Mouse (Mus musculus): ENCODE measurements at regions not wholly inside any gene's neighbourhood (a gene's known extent, or its start where the extent isn't known, plus 50 kb on each side); places are given as distances from the start of the nearest gene placed in this dataset.

DNA sequence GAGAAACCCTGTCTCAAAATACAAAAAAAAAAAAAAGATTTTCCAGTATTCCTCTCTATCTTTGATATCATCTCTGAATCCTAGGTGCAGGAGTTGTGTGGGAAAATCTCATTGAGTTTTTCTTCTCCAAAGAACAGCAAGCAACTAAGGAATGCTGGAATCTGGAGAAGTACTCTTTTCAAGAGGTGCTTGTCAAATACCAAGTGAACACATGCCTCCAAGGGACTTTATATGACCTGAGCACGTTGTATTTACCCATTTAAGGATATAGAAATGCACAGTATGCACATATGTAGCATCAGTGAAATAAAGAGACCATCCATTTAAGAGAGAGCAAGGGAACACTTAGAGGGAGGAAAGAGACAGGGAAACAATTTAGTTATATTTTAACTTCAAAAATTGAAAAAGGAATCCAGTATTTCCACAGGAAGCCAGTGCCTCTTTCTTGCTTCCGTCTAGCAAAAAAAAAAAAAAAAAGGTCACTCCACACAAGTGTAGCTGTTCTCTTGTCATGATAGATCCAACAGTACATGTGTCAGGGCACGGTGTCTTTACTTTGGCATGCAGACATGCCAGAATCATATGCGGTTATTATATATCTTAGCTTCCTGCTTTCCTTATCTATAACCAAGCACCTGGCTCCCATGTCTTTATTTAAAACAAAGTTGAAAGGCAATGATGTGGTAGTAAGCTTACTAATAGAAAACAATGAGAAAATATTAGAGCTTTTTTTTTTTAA, 212.1 kb upstream of the Etaa1 start:
- DNase-seq (ENCODE audit: low spot score in 2 of 2) = no peak

GRCm38 (mm10) chr11:18164025-18164423, 210.3 kb upstream of the Etaa1 start:
- DNase-seq (ENCODE audit: low spot score in 2 of 2) = no peak

- DNase-seq (ENCODE audit: low spot score in 2 of 2) = no peak
Measured at GRCm38 (mm10) chr11:18163156-18164024, 209.7 kb upstream of the Etaa1 start.

DNA sequence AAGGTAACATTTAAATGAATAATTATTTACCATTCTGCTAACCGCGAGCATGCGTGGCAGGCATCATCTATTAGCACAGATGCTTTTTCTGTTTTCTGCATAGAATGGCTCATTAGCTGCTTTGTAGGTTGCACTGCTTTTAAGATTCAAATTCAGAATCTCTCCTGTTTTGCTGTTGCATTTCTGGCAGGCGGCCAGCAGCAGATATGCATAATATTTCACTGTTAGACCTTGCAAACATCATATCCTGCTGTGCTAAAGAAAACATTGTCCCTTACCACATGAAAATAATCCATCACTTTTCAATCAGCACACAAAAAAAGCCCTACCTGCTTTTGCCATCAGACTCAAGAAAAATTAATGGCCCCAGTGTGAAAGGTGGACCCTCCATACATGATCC, 202.8 kb upstream of the Etaa1 start:
- DNase-seq (ENCODE audit: low spot score in 2 of 2) = no peak

DNA sequence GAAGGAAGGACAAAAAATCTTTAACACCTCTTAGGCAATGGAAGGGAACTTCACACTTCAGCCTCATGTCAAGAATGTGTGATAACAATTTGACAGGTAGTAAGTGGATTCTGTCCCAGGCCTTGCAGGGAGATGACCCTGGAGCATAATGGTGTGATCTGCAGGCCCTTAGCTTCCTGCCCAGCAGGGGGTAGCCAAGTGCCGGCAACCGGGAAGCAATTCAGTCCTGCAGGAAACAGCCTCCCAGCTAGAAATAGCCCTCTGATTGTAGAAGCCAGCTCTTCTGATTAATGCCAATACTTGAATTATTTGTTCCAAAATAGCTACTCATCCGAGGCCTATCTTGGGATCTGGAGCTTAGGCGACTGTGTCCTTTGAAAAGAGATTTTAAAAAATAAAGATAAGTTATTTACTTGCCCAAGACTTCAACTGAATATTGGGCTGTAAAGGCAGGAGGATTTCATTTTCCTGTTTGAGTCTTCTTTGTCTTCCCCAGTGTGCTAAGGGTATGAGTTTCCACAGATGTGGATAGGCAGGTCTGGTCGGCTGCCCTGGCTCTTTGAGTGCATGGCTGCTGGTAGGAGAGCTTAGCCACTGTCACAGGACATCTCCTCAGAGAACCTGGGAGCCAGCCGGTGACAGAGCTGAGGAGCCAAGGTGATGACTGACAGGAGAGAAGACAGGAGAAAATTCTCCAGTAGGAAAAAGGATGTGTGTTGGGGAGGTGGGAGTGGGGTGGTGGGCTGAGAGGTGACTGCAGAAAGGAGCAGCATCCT, 198.3 kb upstream of the Etaa1 start:
- peak; percentile 14 to 58 for DNase-seq (ENCODE audit: low spot score in 2 of 2)

DNA sequence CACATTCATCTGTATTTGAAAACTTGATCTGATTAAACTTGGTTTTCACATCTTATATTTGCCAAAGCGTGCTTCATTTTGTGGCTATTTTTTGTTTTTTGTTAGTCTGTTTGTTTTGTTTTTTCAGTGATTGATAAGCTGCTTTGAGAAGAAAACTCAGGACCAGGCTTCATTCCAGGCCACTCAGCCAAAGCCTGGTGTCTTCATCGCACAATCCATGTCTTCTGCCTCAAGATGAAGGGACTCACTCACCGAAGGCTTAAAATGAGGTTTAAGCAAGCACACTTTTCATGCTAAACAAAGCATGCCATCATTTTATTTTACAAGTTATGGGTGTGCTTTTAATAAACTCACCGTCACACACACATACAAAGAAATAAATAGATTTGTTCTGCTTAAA, 197.7 kb upstream of the Etaa1 start:
- DNase-seq (ENCODE audit: low spot score in 2 of 2) = no peak

- no peak for DNase-seq (ENCODE audit: low spot score in 2 of 2)
Measured at GRCm38 (mm10) chr11:18127488-18127887, 173.8 kb upstream of the Etaa1 start.

DNA sequence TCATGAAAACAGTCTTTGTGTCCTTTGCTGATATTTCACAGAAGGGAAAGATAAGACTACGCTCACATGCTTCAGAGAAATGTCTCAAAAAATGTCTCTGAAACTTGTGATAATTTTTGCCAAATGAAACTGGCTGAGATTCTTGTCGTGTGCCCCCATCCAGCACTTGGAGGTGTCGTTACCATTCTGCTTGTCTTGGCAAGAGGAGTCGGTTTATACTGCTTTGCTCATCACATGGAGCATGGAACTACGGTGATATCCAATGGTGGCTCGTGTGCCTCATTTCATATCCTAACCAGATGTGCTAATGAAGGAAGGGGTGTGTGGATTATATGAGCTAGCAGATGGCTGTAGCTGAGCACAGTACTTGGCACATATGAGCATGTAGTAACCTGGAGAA, 169.4 kb upstream of the Etaa1 start:
- DNase-seq (ENCODE audit: low spot score in 2 of 2) = no peak

DNA sequence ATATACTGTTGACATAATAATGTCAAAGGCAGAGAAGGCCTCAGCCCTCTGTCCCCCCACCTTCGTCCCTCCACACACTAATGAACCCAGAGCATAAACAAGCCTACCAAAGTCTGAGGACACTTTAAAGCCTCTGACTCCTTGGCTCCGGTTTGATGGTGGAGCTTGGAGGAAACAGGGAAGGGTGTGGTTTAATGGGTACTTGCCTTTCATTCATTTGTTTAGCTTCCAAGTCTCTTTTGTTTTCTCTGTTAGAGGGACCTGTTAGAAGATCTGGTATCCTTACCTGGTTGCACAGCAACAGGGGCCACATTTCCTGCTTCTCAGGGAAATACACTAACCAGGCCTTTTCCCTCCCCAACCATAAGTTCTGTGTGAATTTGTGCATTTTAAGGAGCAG, 168.9 kb upstream of the Etaa1 start:
- DNase-seq (ENCODE audit: low spot score in 2 of 2) = no peak

DNA sequence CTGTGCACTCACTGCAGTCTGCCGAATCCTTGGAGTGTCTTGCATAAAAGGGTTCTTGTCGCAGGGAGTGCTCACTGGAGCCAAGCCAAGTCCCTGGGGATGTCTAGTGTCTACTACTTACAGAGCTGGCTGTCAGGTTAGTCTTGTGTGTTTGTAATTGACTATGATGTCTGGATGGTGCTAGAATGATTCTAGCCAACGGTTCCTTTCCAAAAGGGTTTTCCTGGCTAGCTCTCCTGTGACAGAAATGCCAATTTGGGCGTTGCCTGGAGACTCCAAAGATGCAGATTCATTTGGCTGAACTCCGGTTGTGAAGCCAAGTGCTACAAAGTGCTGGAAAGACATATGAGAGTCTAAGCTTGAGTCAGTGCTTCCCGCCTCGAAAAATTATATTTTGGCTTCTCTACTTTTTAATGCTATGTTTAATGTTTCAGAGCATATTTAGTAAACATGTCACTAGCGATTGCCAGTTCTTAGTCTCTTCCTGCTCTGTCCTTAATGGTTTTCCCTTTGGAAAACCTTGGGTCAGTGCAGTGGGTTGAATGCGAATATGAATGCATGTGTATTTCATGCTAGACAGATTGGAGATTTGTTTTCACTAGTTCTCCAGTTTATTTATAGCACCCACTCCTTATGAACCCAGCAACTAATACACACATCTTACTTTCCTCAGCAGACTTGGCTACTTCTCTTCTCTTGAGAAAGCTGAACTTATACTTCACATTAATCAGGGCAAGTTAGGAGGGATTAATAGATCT, 162.2 kb upstream of the Etaa1 start:
- DNase-seq (ENCODE audit: low spot score in 2 of 2) = peak; percentile 8 to 39

DNA sequence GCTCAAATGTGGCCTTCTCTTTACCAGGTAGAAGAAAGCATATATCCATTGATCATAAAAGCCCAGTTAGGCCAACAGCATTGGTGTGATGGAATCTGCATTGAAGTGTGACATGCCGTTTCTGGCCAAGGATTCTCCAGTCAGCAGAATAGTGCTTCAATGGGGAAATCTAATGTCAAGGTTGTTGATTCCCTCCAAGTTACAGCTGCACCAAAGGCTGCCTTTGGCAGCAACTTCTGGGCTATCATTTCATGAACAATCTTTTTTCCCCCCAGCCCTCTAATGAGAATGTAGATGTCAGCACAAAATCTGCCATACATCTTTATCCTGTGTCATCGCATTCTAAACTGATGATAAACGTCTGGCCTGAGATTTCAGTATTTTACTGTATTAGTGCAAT, 149.2 kb upstream of the Etaa1 start:
- no peak for DNase-seq (ENCODE audit: low spot score in 2 of 2)

GRCm38 (mm10) chr11:18075840-18076435, 122.3 kb upstream of the Etaa1 start:
- no peak for DNase-seq (ENCODE audit: low spot score in 2 of 2)

GRCm38 (mm10) chr11:18070586-18071306, 117.1 kb upstream of the Etaa1 start:
- peak in 1 of 2 experiments; percentile 37 for DNase-seq (ENCODE audit: low spot score in 2 of 2)

DNA sequence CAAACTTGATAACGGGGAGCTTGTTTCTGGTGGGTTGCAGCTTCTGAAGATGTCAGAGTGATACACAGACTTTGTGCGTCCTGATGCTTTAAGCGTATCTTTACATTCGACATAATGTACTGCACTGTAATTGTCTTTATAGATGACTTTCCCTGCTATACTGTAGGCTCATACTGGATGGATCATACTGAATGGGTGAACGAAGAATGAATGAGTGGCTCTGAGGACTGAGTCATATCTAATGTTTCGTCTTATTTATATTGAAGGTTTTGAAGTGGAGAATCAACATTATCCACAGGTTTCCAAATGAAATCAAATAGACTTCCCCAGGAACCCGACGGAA, 116.3 kb upstream of the Etaa1 start:
- DNase-seq (ENCODE audit: low spot score in 2 of 2) = no peak

DNA sequence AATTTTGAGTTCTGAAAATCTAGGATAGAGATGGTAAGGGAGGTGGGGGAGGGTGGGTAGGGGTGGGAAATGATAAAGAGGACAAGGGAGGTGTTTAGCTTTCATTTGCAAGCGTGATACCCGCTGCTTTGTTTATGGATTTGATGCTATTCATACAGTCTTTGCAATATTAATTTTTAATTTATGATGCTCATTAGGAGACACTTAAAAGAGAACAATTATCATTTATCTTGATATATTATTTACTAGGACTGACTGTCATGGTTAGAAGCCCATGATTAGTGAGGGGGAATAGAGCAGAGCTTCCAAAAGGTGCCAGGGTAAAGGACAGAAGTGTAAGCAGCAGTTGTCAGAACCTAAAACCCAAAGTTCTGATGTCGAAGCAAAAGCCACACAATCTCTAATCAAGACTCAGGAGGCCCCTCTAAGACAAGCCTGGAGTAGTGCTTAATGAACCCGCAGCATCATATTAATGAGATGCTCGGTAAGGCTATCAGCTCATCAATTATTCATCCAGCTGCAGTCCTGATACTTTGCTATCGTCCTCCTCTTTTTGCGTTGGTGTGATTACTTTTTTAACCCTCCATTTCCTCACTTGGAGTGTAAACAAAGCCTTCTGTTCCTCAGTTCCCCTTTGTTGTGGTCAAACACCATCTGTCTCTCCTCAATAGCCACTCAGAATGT, 115.8 kb upstream of the Etaa1 start:
- no peak for DNase-seq (ENCODE audit: low spot score in 2 of 2)

DNA sequence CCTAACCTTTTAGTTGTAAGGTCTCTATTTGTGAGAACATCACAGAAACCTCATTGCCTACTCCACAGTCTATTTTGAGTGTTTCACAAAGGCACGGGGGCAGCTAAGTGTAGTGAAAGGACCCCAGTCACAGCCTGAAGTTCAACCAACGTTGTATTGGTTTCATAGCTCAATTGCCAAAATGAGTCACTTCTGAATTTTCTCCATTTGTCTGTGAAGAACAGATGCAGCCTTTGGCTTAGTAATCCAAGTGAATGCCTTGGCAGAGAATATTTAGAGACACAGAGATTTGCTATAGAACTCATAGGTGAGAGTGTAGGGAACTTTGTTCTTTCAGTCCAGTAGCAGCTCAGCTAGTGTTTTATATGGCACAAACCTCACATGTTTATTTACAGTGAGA, 114.4 kb upstream of the Etaa1 start:
- peak; percentile 3 to 4 for DNase-seq (ENCODE audit: low spot score in 2 of 2)

GRCm38 (mm10) chr11:18067676-18068075, 114.0 kb upstream of the Etaa1 start:
- no peak for DNase-seq (ENCODE audit: low spot score in 2 of 2)

DNA sequence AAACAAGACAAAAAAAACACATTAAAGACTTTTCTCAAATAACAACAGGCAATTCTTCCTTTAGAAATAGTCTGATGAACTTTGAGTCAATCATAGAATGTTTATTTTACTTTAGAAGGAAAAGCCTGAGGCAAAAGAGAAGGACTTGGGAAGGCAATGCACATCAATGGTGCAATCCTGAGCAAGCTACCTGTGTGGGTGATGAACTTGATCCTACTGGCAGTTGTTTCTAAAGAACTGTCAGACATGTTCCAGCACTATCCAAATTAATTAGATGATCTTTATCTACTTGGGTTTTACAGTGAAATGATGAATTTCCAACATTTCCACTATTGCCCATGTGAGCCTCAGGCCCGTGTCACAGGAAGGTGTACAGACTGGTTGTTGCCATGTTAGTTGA, 87.9 kb upstream of the Etaa1 start:
- DNase-seq (ENCODE audit: low spot score in 2 of 2) = no peak

DNA sequence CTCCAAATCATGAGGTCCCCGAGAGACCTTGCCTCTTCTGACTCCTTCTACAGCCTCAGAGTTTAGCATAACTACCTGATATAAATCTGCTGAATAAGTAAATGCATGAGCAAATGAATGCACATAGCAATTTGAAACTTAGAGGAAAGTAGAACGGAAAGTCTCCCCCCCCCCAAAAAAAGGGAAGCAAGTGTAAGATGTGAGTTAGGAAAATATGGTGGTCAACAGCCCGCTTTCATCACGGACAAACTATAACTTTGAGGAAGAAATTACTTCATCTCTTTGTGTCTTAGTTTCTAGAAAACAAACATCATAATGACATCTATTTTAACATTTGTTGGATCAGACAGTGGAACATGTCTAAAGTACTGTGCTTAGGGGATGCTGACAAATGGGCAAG, 77.4 kb upstream of the Etaa1 start:
- DNase-seq (ENCODE audit: low spot score in 2 of 2) = no peak

DNA sequence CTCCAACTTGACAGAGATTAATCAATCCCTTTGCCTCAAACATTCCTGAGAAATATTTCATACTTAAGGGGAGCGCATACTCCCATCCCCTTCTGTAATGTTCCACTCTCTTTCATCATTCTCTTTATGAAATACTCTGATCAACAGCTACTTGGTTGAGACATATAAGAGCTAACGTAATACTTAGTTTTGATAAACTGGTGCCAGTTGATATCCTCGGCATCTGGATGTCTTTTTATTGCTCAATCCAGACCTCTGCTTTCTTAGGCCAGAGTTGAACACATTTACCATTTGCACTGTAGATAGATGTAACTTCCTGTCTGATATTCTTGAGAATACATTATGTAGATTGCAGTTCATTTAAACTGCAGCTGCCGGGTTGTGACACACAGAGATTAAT, 68.4 kb upstream of the Etaa1 start:
- DNase-seq (ENCODE audit: low spot score in 2 of 2) = peak; percentile 1
